Mouse (Mus musculus) T-helper 1 cell (primary cell): ENCODE results near the gene Zmym4.

ENCODE experiments used
- in situ Hi-C: fragments of 300-600 bp; cut with MboI, MseI; formaldehyde crosslinking; loops from one replicate; pipeline ENCODE4 v1.15.1; 2025; ENCODE audit warnings: high pct_unique_total_duplicates

Gene Zmym4

DNA sequence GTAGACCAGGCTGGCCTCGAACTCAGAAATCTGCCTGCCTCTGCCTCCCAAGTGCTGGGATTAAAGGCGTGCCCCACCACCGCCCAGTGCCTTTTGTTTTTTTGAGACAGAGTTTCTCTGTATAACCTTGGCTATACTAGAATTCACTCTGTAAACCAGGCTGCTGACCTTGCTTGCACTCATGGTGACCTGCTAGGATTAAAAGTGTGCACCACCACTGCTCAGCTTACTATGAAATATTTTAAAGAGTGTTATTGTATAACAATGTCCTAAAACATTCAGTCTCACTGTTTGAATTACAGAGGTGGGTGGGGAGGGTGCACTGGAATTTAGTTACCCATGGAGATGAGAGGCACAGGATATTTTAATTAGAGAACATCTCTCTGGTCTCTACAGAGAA is 25.1 kb downstream of the Zmym4 start:
- in situ Hi-C loops, result no loop called here

- in situ Hi-C loops, result no loop called here
Observed at GRCm38 (mm10) chr4:126927701-126928100, 40.2 kb downstream of the Zmym4 start.

DNA sequence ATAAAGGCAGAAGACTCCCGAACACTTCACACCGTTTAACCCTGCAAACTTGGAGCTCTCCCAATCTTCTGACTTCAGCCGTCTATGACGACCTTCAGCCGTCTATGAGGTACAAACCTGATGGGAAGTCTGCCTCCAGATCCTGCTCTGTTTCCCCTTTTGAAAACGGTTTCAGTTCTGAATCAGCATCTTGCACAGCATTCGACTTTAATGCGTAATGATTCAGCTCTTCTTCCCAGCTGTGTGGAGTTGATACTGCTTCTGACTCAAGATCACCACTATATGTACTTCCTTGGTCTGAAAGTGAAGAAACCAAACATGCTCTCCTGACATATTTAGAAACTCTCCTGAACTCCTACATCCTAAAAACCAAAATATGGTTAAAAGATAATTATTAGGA is 78.1 kb downstream of the Zmym4 start:
- in situ Hi-C loops, result no loop called here

DNA sequence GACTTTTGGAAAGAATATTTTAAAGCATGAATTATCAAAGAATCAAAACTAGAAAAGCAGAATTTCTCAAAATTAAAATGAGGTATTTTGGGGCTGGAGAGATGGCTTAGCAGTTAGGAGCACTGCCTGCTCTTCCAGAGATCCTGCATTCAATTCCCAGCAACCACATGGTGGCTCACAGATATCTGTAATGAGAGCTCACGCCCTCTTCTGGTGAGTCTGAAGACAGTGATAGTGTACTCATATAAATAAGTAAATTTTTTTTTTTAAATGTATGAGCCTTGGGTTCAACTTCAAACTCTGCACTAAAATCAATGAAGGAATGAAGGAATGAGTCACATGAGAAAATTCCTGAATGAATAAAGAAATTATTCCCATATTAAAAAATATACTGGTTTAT is 82.0 kb downstream of the Zmym4 start:
- in situ Hi-C loops, result no loop called here

- in situ Hi-C loops, result no loop called here
Observed at GRCm38 (mm10) chr4:126883602-126884001, 84.3 kb downstream of the Zmym4 start.

GRCm38 (mm10) chr4:126879560-126880275 is 88.2 kb downstream of the Zmym4 start:
- in situ Hi-C loops, result no loop called here

- in situ Hi-C loops, result no loop called here
Observed at GRCm38 (mm10) chr4:126872717-126873116, 95.2 kb downstream of the Zmym4 start.

GRCm38 (mm10) chr4:126868699-126869098 is 99.2 kb downstream of the Zmym4 start:
- in situ Hi-C loops, result no loop called here

DNA sequence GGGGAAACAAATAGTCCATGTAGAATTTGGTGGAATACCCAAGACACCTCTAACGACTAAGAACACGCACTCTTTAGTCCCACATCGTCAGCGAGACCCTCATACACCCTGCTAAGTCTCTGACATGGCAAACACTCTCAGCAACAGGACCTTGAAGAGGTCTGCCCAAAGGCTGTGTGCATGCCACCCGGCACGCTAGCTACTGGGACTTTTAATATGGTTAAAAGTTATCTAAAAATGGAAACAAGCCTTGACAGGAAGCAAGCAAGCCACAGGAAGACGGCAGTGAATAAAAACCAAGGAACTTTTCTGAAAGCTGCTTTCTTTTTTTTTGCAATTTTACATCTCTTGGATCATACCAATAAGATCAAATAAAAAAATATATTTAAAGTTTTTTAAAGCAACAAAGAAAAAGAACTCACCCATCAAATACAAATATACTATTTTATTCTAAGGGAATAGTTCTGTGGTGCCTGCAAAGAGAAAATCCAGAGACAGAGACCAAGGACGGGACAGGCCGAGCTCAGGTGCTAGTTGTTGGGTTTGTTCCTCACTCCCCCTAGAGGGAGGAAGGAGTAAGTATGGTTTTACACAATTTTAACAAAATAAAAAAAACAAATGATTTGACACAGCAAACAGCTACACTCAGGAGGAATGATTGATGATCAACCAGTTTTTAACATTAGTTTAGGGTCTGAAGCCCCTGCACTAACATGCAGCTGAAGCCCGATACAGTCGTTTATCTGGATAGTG is 106.2 kb downstream of the Zmym4 start:
- in situ Hi-C loops, result no loop called here

DNA sequence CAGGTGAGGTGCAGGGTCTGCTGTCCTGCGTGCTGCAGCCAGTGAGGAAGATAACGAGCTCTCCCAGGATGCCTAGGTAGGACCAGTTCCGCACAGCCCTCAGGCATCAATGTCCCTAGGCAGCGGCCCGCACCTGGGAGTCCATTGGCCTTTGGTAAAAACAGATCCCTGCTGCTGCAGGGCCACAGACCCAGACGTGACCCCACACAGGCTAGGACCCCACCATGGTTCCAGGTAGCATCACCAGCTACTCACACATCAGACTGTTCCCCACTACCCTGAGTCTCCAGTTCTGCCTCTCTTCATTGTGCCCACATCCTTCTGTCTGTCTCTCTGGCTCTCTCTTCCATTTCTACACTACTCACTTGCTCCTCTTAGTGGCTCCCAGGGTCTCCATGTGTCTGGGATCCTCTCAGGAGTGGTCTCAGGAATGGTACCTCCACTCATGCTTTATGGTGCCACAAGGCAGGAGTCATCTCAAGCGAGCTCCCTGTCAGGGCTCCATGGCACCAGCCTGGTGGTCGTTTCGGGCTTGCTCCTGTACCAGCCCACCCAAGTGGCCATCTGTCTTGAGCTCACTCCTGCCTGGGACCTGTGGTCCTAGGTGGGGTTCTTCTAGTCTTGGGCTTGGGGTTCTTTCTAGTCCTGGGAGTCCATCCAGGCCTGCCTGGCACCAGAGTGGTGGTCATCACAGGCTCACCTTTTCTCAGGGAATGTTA is 107.5 kb downstream of the Zmym4 start:
- in situ Hi-C loops, result no loop called here

GRCm38 (mm10) chr4:126852971-126853370 is 115.0 kb downstream of the Zmym4 start:
- in situ Hi-C loops, result no loop called here

DNA sequence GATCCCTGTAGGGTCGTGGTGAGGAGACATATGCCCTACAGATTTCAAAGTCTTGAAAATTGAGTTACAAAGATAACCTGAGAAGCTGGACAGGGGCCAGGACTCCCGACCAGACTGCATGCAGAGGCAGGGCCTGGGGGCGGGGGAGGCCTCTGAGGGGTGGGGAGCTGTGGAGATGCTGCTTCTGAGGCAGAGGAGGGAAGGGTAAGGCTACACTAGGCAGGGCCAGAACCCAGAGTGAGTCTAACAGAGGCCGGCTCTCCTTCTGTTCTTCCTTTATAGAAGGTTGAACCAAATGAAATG is 117.2 kb downstream of the Zmym4 start:
- in situ Hi-C loops, result no loop called here

DNA sequence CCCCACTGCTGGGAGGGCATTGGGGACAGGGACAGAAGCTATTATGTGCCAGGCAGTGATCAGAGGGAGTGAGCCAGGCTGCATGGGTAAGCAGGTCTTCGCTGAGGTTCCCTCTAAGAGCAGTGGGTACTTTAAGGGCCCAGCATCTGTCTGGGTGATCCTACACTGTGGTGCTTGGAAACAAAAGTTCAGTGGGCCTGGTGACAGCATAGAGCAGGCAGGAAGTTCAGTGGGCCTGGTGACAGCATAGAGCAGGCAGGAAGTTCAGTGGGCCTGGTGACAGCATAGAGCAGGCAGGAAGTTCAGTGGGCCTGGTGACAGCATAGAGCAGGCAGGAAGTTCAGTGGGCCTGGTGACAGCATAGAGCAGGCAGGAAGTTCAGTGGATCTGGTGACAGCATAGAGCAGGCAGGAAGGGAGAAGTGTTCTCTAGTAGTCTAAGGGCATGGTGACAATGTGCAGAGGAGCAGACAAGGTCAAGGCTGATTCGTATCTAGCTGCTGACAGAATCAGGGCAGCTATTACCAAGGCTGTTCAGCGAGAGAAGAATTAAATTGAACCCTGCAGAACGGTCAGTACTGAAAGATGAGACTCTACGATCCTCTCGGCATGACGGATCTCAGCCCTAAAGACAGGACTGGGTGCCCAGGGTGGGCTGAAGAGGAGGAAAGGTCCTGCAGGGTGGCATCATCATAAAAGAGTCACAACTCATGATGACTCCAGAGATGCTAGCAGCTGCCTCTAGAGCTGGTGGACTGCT is 117.7 kb downstream of the Zmym4 start:
- in situ Hi-C loops, result no loop called here

- in situ Hi-C loops, result no loop called here
Observed at GRCm38 (mm10) chr4:126846971-126847370, 121.0 kb downstream of the Zmym4 start.

GRCm38 (mm10) chr4:126845664-126846063 is 122.3 kb downstream of the Zmym4 start:
- in situ Hi-C loops, result no loop called here

- in situ Hi-C loops, result no loop called here
Observed at GRCm38 (mm10) chr4:126842911-126843310, 125.0 kb downstream of the Zmym4 start.

GRCm38 (mm10) chr4:126840996-126841560 is 126.9 kb downstream of the Zmym4 start:
- in situ Hi-C loops, result no loop called here

DNA sequence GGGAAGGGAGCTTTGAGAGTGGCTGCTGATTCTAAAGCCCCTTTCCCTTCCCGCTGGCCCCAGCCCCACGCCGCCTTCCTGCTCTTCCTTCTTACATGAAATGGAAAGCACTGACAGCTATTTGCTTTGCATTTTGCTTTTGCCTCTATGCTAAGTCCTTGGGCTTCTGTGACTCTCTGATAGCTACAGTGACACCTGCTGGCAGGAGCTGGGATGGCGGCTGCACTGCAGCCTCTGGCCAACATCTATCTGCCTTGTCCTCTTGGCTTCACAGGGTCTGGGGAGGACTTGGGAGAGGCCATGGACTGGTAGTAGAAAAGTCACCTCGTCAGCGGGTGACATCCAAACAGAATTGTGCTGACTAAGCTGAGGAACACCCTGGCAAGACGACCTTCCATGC is 128.1 kb downstream of the Zmym4 start:
- in situ Hi-C loops, result loop anchor here (5.0 kb wide), 1 partner anchor 53 kb away; no protein-coding TSS in a partner anchor

DNA sequence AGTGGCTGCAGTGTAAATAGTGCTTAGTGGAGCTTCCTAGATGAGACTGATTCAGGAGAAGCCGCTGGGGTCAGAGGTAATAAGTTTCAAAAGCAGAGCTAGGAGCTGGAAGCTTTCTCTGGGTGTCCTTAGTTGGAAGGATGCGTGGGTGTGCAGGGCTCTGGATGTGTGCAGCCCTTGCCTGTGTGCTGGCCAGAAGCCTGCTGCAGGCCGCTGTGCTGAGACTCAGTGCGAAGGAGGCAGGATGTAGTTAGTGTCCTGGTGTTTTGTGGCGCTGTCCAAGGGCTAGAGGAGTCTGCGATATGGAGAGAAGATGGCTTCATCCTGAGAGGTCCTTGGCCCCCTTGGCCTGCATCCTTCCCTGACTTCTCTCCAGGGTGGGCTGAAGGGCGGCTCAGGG is 129.1 kb downstream of the Zmym4 start:
- in situ Hi-C loops, result loop anchor here (5.0 kb wide), 1 partner anchor 51 kb away; no protein-coding TSS in a partner anchor

- in situ Hi-C loops, result no loop called here
Observed at GRCm38 (mm10) chr4:126831122-126831521, 136.8 kb downstream of the Zmym4 start.

- in situ Hi-C loops, result no loop called here
Observed at GRCm38 (mm10) chr4:126823917-126824316, 144.0 kb downstream of the Zmym4 start.
